Mouse (Mus musculus) thymus, postnatal 36 days (tissue): ENCODE data around the gene Gm20388.
A peak's percentile ranks its signal among the peaks of the same experiment; 100 is the strongest.
"Not testable (repeated sequence)": the region's sequence is repeated elsewhere in the genome, so short reads cannot be mapped to it uniquely, and the experiment has no call there.

Source experiments
- DNase-seq, 2 experiments: peaks; one replicate each; pipeline ENCODE4 v3.0.0; 2022; ENCODE audit warnings: mixed read lengths in 2 of 2

The Gm20388 gene

GRCm38 (mm10) chr8:123412560-123413170, 3502.0 kb downstream of the Gm20388 start:
- peak in 1 of 2 experiments; percentile 51 for DNase-seq

GRCm38 (mm10) chr8:123414255-123414654, 3503.6 kb downstream of the Gm20388 start:
- no peak for DNase-seq

DNA sequence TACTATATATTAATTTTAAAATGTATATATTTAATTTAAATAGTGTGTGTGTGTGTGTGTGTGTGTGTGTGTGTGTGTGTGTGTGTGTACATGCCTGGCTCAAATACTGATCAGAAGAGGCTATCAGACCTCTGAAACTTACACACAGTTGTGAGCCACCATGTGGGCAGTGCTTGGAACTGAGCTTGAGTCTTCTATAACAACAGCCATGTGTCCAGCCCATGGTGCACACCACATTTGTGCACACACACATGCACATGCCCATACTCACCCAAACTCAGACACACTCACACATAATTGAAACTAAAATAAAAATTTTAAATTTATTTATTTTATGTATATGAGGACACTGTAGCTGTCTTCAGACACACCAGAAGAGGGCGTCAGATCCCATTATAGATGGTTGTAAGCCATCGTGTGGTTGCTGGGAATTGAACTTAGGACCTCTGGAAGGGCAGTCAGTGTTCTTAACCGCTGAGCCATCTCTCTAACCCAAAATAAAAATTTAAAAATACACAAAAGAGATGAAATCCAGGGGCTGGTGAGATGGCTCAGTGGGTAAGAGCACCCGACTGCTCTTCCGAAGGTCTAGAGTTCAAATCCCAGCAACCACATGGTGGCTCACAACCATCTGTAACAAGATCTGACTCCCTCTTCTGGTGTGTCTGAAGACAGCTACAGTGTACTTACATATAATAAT, 3504.5 kb downstream of the Gm20388 start:
- DNase-seq = not testable (repeated sequence)

GRCm38 (mm10) chr8:123415967-123416943, 3505.6 kb downstream of the Gm20388 start:
- DNase-seq = peak; percentile 34 to 53

- DNase-seq = no peak
Observed at GRCm38 (mm10) chr8:123416944-123417555, 3506.4 kb downstream of the Gm20388 start.

GRCm38 (mm10) chr8:123419711-123420110, 3509.1 kb downstream of the Gm20388 start:
- no peak for DNase-seq

DNA sequence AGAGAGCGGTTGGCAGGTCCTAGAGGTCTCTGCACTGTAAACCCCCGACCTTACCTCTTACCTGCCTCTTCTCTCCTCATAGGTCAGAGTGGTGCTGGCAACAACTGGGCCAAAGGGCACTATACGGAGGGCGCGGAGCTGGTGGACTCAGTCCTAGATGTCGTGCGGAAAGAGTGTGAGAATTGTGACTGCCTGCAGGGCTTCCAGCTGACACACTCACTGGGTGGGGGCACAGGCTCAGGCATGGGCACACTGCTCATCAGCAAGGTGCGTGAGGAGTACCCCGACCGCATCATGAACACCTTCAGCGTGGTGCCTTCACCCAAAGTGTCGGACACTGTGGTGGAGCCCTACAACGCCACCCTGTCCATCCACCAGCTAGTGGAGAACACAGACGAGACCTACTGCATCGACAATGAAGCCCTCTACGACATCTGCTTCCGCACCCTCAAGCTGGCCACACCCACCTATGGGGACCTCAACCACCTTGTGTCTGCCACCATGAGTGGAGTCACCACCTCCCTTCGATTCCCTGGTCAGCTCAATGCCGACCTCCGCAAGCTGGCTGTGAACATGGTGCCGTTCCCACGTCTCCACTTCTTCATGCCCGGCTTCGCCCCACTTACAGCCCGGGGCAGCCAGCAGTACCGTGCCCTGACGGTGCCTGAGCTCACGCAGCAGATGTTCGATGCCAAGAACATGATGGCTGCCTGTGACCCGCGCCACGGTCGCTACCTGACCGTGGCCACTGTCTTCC, 3510.1 kb downstream of the Gm20388 start:
- DNase-seq = no peak

GRCm38 (mm10) chr8:123421325-123421724, 3510.7 kb downstream of the Gm20388 start:
- DNase-seq = no peak

DNA sequence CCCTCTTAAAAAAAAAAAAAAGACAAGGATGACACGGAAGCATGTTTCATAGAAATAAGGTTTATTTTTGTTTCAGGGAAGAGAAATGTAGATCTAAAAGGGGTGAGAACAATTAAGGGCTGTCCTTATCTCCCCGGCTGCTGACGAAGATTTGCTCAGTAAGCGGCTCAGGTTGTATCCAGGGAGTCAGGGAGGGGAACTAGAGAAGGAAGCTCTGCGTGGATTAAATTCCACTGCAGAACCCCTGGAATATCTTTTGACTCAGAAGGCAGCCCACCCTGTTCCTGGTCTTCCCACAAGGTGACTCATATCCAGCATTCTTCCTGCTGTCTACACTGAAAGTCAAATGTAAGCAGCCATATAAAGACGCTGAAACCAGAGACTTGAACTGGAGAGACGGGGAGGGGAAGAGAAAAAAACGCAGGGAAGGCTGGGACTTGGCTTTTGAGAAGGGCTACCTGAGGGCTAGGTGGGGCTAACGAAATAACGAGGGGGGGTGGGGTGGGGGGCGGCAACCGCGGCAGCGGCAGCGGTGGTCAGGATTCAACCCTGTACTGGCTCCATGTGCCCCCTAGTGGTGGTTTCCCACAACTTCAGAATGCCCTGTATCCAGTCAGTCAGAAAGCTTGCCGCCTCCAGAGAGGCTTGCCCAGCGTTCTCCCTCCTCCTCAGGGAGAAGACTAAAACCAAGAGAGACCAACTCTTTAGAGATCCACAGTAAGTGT, 3511.6 kb downstream of the Gm20388 start:
- DNase-seq = peak; percentile 60 to 63

DNA sequence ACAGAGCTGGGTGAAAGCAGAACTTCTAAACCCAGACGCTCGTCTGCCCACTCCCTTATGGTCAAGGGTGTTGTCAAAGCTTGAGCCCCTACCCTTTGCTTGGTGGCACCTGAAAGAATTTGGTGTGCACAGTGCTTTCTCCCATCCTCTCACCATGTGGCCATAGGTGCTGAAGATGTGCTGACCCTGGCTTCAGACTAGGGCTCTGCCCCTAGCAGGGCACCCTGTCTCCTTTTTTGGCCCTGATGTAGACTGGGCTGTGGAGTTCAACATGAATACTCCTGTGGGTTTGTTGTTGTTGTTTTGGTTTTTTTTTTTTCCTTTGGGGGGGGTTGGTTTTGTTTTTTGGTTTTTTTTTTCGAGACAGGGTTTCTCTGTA, 3512.1 kb downstream of the Gm20388 start:
- DNase-seq = no peak

GRCm38 (mm10) chr8:123423441-123423840, 3512.8 kb downstream of the Gm20388 start, which contains the start of gene Def8:
Gene Def8 (plus strand): TSS chr8:123423527.
- no peak for DNase-seq

DNA sequence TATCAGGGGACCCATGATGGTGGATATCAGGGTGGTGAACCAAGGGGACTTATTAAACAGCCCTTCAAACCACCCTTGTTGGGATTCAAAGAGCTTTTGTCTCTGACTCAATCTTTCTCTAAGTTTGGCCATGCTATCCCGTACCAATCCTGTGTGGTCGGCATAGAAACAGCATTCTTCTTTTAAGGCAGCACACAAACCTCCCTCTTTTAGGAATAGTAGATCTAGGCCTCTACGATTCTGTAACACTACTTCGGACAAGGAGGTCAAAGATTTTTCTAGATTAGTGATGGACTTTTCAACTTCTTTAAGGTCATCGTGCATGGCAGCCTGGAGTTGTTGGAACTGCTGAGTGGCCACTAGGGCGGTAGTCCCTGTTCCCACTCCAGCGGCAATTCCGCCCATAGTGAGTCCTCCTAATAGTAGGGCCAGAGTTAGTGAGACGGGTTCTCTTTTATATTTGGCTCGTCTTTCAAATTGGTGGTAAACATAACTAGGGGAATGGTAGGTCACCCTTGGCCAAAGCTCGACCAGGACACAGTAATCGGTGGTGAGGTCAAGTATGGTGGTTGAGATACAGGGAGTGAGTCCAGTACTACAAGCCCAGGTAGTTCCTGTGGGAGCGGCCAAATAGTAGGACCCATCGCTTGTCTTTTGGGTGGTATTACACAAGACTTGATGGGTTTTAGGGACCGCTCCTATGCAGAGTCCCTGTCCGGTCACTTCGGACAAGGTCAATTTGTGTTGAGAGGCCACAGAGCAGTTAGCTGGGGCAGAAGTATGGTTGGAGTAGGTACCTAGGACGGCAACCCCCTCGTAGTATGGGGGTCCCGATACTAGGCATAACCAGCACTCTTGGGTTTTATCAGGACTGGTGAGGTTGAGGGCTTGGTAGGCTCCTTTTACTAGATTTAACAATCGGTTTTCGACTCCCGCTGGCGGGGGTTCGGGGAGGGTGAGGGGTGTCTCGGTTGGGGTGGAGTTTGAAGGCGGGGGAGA, 3516.2 kb downstream of the Gm20388 start:
- DNase-seq = no peak

- DNase-seq = no peak
Observed at GRCm38 (mm10) chr8:123427639-123428275, 3517.1 kb downstream of the Gm20388 start.

GRCm38 (mm10) chr8:123428343-123428893, 3517.8 kb downstream of the Gm20388 start:
- no peak for DNase-seq

DNA sequence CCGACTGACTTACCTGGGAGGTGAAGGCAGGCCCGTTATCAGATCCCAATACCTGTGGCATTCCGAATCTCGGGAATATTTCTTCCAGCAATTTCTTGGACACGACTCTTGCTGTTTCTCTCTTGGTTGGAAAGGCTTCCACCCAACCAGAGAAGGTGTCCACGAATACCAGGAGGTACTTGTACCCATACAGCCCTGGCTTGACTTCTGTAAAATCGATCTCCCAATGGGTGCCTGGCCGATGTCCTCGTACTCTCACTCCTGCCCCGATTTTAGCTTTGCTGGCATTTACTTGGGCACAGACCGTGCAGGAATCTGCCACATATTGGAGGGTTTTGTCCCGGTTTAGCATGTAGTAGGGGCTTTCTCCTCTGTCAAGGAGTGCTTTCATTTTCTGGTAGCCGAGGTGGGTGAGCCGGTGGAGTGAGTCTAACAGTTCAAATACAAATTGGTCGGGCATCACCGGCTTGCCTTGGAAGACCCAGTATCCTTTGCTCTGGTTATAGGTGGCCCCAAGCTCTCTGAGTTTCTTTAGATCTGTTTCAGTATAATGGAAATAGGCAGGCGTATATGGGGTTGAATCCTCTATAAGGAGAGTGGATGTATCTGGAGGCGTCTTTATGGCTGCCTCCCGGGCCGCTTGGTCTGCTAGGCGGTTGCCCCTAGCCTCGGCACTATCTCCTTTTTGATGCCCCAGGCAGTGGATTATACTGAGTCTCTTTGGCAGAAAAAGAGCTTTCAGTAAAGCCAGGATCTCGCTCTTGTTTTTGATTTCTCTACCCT, 3518.5 kb downstream of the Gm20388 start:
- no peak for DNase-seq

DNA sequence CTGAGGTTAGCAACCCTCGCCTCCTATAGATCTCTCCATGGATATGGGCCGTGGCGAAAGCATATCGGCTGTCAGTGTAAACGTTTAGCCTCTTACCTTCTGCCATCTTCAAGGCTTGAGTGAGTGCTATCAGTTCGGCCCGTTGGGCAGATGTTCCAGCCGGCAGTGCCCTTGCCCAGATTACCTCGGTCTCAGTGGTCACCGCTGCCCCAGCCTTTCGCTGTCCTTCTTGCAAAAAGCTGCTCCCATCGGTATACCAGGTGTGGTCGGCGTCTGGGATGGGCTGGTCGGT, 3519.0 kb downstream of the Gm20388 start:
- not testable (repeated sequence) for DNase-seq

- DNase-seq = not testable (repeated sequence)
Observed at GRCm38 (mm10) chr8:123430936-123431335, 3520.3 kb downstream of the Gm20388 start.

- no peak for DNase-seq
Observed at GRCm38 (mm10) chr8:123431616-123432365, 3521.2 kb downstream of the Gm20388 start.
